Comparison of ENCODE assay signal across 8 mouse cellular contexts in genomic region chr5:144014551-144015311, GRCm38 (mm10). TPM values are rescaled to one million over a fixed set of nuclear protein-coding genes. Genes with fewer than 3 reads are reported as not detected.
DNase-seq lines count a peak whose midpoint lies in the region; ATAC-seq and TF ChIP-seq lines count a peak whose summit lies in the region.

Gene Ccz1, minus strand, starts transcription at chr5:144014877.

- TF ChIP-seq CTCF in ES-Bruce4 (IDR thresholded peaks at IDR 0.05; ENCODE audit: low read depth, low read length): no peak
- TF ChIP-seq CTCF in liver, postnatal 0 days (IDR thresholded peaks at IDR 0.05; ENCODE audit: low read depth): no peak

- peak; percentile 92; the same call in 1 of the 2 replicates for ATAC-seq in cerebellum, adult (ENCODE audit: insufficient number of reproducible peaks, low FRiP score, low TSS enrichment)
- peak; percentile 100 for ATAC-seq in forebrain, embryonic 13.5 days
- peak; percentile 99 for ATAC-seq in liver, postnatal 0 days
- ATAC-seq in neural tube, embryonic 14.5 days (ENCODE audit: low read depth): peak; percentile 99

- no peak for TF ChIP-seq POLR2A in ES-Bruce4 (IDR thresholded peaks at IDR 0.05; ENCODE audit: insufficient read depth, low read length)

- peaks cover 24% of the 10 kb centered on the region for H3K36me3 ChIP-seq in ES-Bruce4 (ENCODE audit: control insufficient read depth, insufficient read depth, low read length, poor library complexity, severe bottlenecking)
- peaks cover 29% of the 10 kb centered on the region for H3K36me3 ChIP-seq in forebrain, embryonic 13.5 days (ENCODE audit: poor library complexity, severe bottlenecking)
- peaks cover 22% of the 10 kb centered on the region for H3K36me3 ChIP-seq in liver, postnatal 0 days (replicated peaks; ENCODE audit: insufficient read depth, low read length)
- peaks cover 26% of the 10 kb centered on the region for H3K36me3 ChIP-seq in neural tube, embryonic 14.5 days (ENCODE audit: control insufficient read depth, insufficient read depth, low read length)

- H3K27me3 ChIP-seq in ES-Bruce4 (ENCODE audit: control insufficient read depth, insufficient read depth, low read length, poor library complexity, severe bottlenecking): no peaks in the 10 kb centered on the region
- H3K27me3 ChIP-seq in forebrain, embryonic 13.5 days: no peaks in the 10 kb centered on the region
- no peaks in the 10 kb centered on the region for H3K27me3 ChIP-seq in liver, postnatal 0 days (ENCODE audit: insufficient read depth, low read length)
- H3K27me3 ChIP-seq in neural tube, embryonic 14.5 days (ENCODE audit: control insufficient read depth, insufficient read depth, low read length): no peaks in the 10 kb centered on the region

- no peak for TF ChIP-seq EP300 in ES-Bruce4 (IDR thresholded peaks at IDR 0.05; ENCODE audit: insufficient read depth, low read depth, low read length)
- TF ChIP-seq EP300 in liver, postnatal 0 days (IDR thresholded peaks at IDR 0.05; ENCODE audit: low read depth): peak; percentile 55

- no peaks in the 10 kb centered on the region for H3K9me3 ChIP-seq in ES-Bruce4 (replicated peaks; ENCODE audit: control insufficient read depth, insufficient read depth, low read length, poor library complexity, severe bottlenecking)
- H3K9me3 ChIP-seq in forebrain, embryonic 13.5 days (replicated peaks): no peaks in the 10 kb centered on the region
- H3K9me3 ChIP-seq in liver, postnatal 0 days (ENCODE audit: low read length): no peaks in the 10 kb centered on the region
- no peaks in the 10 kb centered on the region for H3K9me3 ChIP-seq in neural tube, embryonic 14.5 days (ENCODE audit: control insufficient read depth, low read length)

- 3% methylated on average over 47 of the region's 47 CpGs for WGBS in forebrain, embryonic 13.5 days
- WGBS in large intestine, adult 2 months: 3% methylated on average over 47 of the region's 47 CpGs
- WGBS in liver, postnatal 0 days (ENCODE audit: insufficient replicate concordance): 3% methylated on average over 46 of the region's 47 CpGs
- 3% methylated on average over 42 of the region's 47 CpGs for WGBS in neural tube, embryonic 14.5 days

- H3K4me1 ChIP-seq in ES-Bruce4 (ENCODE audit: control insufficient read depth, insufficient read depth, low read length): no peaks in the 10 kb centered on the region
- H3K4me1 ChIP-seq in forebrain, embryonic 13.5 days: peaks cover 5% of the 10 kb centered on the region; the same call in 1 of the 2 replicates
- H3K4me1 ChIP-seq in liver, postnatal 0 days (ENCODE audit: insufficient read depth): peaks cover 11% of the 10 kb centered on the region
- H3K4me1 ChIP-seq in neural tube, embryonic 14.5 days (ENCODE audit: control insufficient read depth, insufficient read depth, low read length): no peaks in the 10 kb centered on the region

- H3K4me2 ChIP-seq in forebrain, embryonic 13.5 days: peak within 1 kb of the TSS; percentile 61
- peak within 1 kb of the TSS; percentile 67 for H3K4me2 ChIP-seq in liver, postnatal 0 days (ENCODE audit: low read depth, low read length)
- H3K4me2 ChIP-seq in neural tube, embryonic 14.5 days (ENCODE audit: low read depth, low read length): peak within 1 kb of the TSS; percentile 53

- intact Hi-C loops in heart, postnatal 10 days (cut with DNase I): no loop called here

- peak within 1 kb of the TSS; percentile 55; the same call in 1 of the 2 replicates for H3K27ac ChIP-seq in ES-Bruce4 (ENCODE audit: insufficient read depth, low read length)
- peak within 1 kb of the TSS; percentile 70 for H3K27ac ChIP-seq in forebrain, embryonic 13.5 days
- H3K27ac ChIP-seq in liver, postnatal 0 days (ENCODE audit: low read depth): peak within 1 kb of the TSS; percentile 96
- H3K27ac ChIP-seq in neural tube, embryonic 14.5 days (ENCODE audit: low read depth, low read length): peak within 1 kb of the TSS; percentile 66

- peak within 1 kb of the TSS; percentile 94 for H3K9ac ChIP-seq in ES-Bruce4 (ENCODE audit: low read depth, poor library complexity, severe bottlenecking)
- peak within 1 kb of the TSS; percentile 89 for H3K9ac ChIP-seq in forebrain, embryonic 13.5 days
- peak within 1 kb of the TSS; percentile 92 for H3K9ac ChIP-seq in liver, postnatal 0 days (replicated peaks)
- peak within 1 kb of the TSS; percentile 87 for H3K9ac ChIP-seq in neural tube, embryonic 14.5 days (replicated peaks; ENCODE audit: low read depth, low read length)

- DNase-seq in heart, postnatal 10 days: peak; percentile 82 to 88
- peak; percentile 68 for DNase-seq in large intestine, adult 2 months (ENCODE audit: low read depth, low spot score)
- DNase-seq in liver, postnatal 0 days: peak; percentile 87
- peak; percentile 82 for DNase-seq in testis, postnatal 10 days (ENCODE audit: low spot score)

- peak within 1 kb of the TSS; percentile 96 for H3K4me3 ChIP-seq in ES-Bruce4 (ENCODE audit: low read depth, low read length)
- peak within 1 kb of the TSS; percentile 94 for H3K4me3 ChIP-seq in forebrain, embryonic 13.5 days
- peak within 1 kb of the TSS; percentile 95 for H3K4me3 ChIP-seq in liver, postnatal 0 days (ENCODE audit: low read depth, low read length)
- H3K4me3 ChIP-seq in neural tube, embryonic 14.5 days (ENCODE audit: low read depth, low read length): peak within 1 kb of the TSS; percentile 91

RNA-seq across cellular contexts. Expression of gene Ccz1, which starts in this region (rescaled TPM):
- 67.4 and 69.5 TPM in 2 replicates for polyA plus RNA-seq in ES-Bruce4 (2011; ENCODE audit: insufficient read depth, insufficient read length, low read depth, missing spikeins)
- 98.5 and 99.6 TPM in 2 replicates for polyA plus RNA-seq in forebrain, embryonic 13.5 days (2015; fragmentation: Nextera tagmentation; extraction: Ambion mirVana)
- 10 to 100 TPM; 36.0 to 39.6 TPM for total RNA-seq in heart, postnatal 10 days (2021)
- polyA plus RNA-seq in large intestine, adult 2 months (2012; rRNA removed): 17.6 and 20.1 TPM in 2 replicates
- polyA plus RNA-seq in liver, postnatal 0 days (2015; fragmentation: Nextera tagmentation; extraction: Ambion mirVana): 30.5 and 31.5 TPM in 2 replicates
- polyA plus RNA-seq in neural tube, embryonic 14.5 days (2014; fragmentation: Nextera tagmentation; extraction: Ambion mirVana): 83.5 and 93.2 TPM in 2 replicates

Comparison
In these comparisons a context has a peak if more than half of its experiments do, and no peak if none do; other contexts are left out.
1. Peak in every context shown above with its lines: DNase-seq, ATAC-seq, H3K4me3 ChIP-seq and H3K27ac ChIP-seq.